Mouse (Mus musculus) ES-Bruce4 (cell line): ENCODE data around the gene Lamtor3.

ENCODE experiments used
- CTCF ChIP-seq: IDR thresholded peaks from one replicate; pipeline ENCODE4 v1.8.1; 2011; ENCODE audit warnings: low read depth, low read length
- POLR2A ChIP-seq: IDR thresholded peaks from one replicate; pipeline ENCODE4 v1.8.1; 2011; ENCODE audit warnings: low read length; ENCODE audit not compliant: insufficient read depth

GRCm38 (mm10) chr3:137942098-137942622 lies 23.9 kb downstream of the Lamtor3 start:
- TF ChIP-seq POLR2A (no peak), CTCF (no peak)
